Mouse (Mus musculus) spleen, embryonic (tissue): ENCODE results near the gene Mecom.
"Not testable (repeated sequence)": the region's sequence is repeated elsewhere in the genome, so short reads cannot be mapped to it uniquely, and the experiment has no call there.

Source experiments
- CTCF ChIA-PET: fragments of 350-600 bp; sonication (Branson Sonifier 250); formaldehyde crosslinking; loops from one replicate; lab custom pipeline; 2022; lab: Charles Lee

Mecom gene

GRCm38 (mm10) chr3:30547908-30548307 is at the start of gene Mecom:
Gene Mecom (minus strand): TSS chr3:30548008.
- CTCF ChIA-PET = no interaction called here

- CTCF ChIA-PET = no interaction called here
Observed at GRCm38 (mm10) chr3:30597271-30597670, 49.5 kb upstream of the Mecom start.

GRCm38 (mm10) chr3:30595111-30595832 is 47.5 kb upstream of the Mecom start:
- CTCF ChIA-PET = no interaction called here

- CTCF ChIA-PET = interaction anchor here (0.6 to 0.7 kb wide), 2 partner anchors 199 to 423 kb away, joined by 4 to 14 read pairs; partner anchors contain the start of gene Sec62
Observed at GRCm38 (mm10) chr3:30593719-30594485, 46.1 kb upstream of the Mecom start.

- CTCF ChIA-PET = interaction anchor here (0.6 kb wide), 2 partner anchors 11 to 1697 kb away, joined by 3 to 4 read pairs; no protein-coding TSS in a partner anchor
Observed at GRCm38 (mm10) chr3:30592418-30592853, 44.6 kb upstream of the Mecom start.

GRCm38 (mm10) chr3:30588865-30589264 is 41.1 kb upstream of the Mecom start:
- CTCF ChIA-PET = interaction anchor here (0.7 kb wide), 1 partner anchor 31 kb away, joined by 7 read pairs; no protein-coding TSS in a partner anchor

- CTCF ChIA-PET = no interaction called here
Observed at GRCm38 (mm10) chr3:30573549-30573948, 25.7 kb upstream of the Mecom start.

- CTCF ChIA-PET = not testable (repeated sequence)
Observed at GRCm38 (mm10) chr3:30566333-30566732, 18.5 kb upstream of the Mecom start.

GRCm38 (mm10) chr3:30560677-30561314 is 13.0 kb upstream of the Mecom start:
- CTCF ChIA-PET = no interaction called here

GRCm38 (mm10) chr3:30553741-30554140 is 5.9 kb upstream of the Mecom start:
- CTCF ChIA-PET = no interaction called here

GRCm38 (mm10) chr3:30550218-30550617 is 2.4 kb upstream of the Mecom start:
- CTCF ChIA-PET = no interaction called here

GRCm38 (mm10) chr3:30548928-30549327 is 1.1 kb upstream of the Mecom start:
- CTCF ChIA-PET = no interaction called here

GRCm38 (mm10) chr3:30546831-30547369 is 908 bp downstream of the Mecom start:
- CTCF ChIA-PET = no interaction called here

GRCm38 (mm10) chr3:30546366-30546765 is 1.4 kb downstream of the Mecom start:
- CTCF ChIA-PET = no interaction called here

- CTCF ChIA-PET = no interaction called here
Observed at GRCm38 (mm10) chr3:30545246-30545645, 2.6 kb downstream of the Mecom start.

GRCm38 (mm10) chr3:30544305-30544704 is 3.5 kb downstream of the Mecom start:
- CTCF ChIA-PET = no interaction called here

GRCm38 (mm10) chr3:30535821-30536220 is 12.0 kb downstream of the Mecom start:
- CTCF ChIA-PET = no interaction called here

GRCm38 (mm10) chr3:30520751-30521150 is 27.1 kb downstream of the Mecom start:
- CTCF ChIA-PET = not testable (repeated sequence)

- CTCF ChIA-PET = interaction anchor here (0.6 kb wide), 1 partner anchor 27 kb away, joined by 7 read pairs; no protein-coding TSS in a partner anchor
Observed at GRCm38 (mm10) chr3:30519425-30519824, 28.4 kb downstream of the Mecom start.

GRCm38 (mm10) chr3:30515795-30516170 is 32.0 kb downstream of the Mecom start:
- CTCF ChIA-PET = no interaction called here

GRCm38 (mm10) chr3:30514901-30515794 is 32.7 kb downstream of the Mecom start:
- CTCF ChIA-PET = no interaction called here
